Mouse (Mus musculus) cerebellum, postnatal 10 days (tissue): ENCODE results near the gene Gm10277.

Source experiments
- DNase-seq, 2 experiments: peaks; one replicate each; pipeline ENCODE4 v3.0.0; 2021; ENCODE audit warnings: mixed read lengths in 2 of 2

The Gm10277 gene

DNA sequence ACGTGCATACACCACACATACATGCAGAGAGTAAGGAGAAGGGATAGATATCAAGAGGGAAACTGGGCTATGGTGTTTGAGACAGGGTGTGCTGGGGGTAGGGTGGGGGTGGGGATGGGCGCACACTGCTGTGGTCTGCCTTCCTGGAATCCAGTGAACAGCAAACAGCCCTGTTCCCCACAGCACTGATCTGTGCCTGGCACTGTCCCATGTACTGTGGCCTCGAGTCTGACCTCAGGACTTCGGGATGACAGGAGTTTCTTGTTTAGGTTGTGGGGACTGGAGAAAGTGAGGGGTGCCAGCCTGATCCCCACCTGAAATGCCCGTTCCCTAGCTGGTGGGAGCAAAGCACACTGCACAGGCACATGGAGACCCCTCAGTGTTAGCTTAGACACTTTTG is at the start of gene Gm10277:
TSS of gene Gm10277 (minus strand) at position 41 of the 400 bp plus-strand sequence.
- no peak for DNase-seq

DNA sequence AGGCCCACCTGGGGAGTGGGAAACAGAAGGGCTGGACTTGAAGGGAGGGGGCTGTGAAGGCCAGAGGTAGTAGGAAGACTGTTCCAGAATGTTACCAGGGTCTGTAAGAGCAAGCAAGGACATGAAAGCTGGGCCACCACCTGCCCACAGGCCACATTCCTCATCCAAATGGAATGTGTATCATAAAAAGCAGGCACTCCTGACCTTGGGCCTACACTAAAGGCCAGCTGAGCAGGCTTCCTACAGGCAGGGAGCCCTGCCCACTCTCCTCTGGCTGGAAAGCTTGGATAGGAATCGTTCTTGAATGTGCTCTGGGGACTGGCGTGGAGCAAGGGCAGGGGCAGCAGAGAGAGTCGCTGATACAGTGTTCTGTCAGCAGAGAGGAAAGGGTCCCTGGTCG is 49.2 kb upstream of the Gm10277 start:
- no peak for DNase-seq

DNA sequence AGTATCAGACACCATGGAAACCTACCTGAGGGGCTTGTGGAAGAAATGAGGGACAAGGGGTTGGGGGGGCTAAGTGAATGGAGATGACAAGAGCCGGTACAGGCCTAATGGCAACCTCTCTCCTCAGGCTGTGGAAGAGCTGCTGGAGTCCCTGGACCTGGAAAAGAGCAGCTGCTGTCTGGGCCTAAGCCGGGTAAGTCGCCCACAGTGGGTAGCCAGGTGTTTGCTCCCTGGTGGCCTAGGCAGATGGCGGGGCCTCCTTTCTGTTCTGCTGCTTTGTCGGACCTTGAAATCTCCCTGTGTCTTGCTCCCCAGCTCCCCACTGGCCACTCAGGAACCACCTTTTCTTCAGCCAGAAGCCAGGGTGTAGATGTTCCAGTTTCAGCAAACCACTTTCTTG is 48.7 kb upstream of the Gm10277 start:
- DNase-seq: no peak

DNA sequence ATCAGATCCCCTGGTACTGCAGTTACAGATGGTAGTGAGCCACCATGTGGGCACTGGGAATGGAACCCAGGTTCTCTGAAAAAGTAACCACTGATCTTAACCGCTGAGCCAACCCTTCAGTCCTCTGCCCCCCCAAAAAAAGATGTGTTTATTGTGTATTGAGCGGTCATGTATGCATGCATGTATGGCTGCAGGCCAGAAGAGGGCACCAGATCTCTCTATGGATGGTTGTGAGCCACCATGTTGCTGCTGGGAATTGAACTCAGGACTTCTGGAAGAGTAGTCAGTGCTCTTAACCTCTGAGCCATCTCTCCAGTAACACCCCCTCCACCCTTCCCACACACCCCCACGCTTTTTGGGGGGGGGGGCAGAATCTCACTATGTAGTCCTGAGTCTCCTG is 47.6 kb upstream of the Gm10277 start:
- peak in 1 of 2 experiments; percentile 25 for DNase-seq

DNA sequence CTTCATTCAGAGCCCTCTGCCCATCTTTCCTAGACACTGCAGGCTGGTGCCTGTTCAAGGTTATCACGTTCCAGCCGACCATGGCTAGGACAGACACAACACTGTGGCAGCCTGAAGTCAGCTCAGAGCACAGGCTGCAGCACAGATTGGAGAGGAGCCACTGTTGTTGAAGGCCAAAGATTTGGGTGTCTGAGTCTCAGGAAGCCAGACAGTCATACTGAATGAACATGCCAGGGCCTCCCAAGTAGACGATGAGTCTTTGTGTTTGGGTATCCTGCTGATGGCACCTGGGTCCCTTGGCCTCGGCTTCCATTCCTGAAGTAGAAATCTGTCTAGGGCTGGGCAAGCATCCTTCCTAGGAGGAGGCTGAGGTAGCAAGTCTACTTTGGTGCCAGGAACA is 45.0 kb upstream of the Gm10277 start:
- peak; percentile 72 to 81 for DNase-seq

DNA sequence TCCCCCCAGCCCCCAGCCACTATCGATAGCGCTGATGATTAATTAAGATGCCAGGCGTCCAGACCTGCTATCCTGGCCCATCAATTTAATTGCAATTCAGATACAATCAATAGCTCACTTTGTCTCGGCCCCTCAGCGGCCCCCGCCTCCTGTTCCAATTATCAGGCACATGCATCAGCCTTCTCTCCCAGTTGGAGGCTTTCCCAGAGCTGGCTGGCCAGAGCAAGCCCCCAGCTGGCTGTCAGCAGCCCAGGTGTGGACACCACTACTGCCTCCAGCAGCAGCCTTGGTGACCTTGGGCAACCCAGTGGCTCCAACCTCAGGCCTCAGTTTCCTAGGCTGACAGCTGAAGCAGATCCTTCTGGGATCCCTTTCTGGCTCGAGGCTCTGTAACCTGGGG is 43.3 kb upstream of the Gm10277 start:
- DNase-seq: no peak

DNA sequence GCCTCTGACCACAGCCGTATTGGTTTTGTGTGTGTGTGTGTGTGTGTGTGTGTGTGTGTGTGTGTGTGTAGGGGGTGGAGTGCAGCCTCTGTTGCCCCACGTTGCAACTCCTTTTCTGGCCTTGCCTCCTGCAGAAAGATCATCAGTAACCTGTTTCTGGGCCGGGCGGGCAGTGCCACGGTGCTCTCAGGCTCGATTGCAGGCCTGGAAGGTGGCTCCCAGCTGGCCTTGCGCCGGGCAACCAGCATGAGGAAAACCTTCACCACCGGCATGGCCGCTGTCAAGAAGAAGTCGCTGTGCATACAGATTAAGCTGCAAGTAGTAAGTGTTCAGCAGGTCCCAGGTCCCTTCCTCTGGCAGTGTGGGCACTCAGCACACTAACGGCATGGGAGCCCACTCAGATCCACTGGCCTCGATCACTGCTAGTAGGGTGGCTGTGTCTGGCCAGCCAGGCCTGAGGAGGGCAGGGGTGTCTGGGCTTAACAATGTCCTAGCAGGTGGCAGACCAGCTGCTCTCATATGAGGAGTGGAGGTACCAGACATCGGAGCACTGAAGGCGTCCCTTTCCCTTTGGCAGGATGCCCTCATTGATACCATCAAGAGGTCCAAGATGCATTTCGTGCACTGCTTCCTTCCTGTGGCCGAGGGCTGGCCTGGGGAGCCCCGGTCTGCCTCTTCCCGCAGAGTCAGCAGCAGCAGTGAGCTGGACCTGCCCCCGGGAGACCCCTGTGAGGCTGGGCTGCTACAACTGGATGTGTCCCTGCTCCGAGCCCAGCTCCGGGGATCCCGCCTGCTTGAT is 41.7 kb upstream of the Gm10277 start:
- DNase-seq: peak; percentile 63 to 64

DNA sequence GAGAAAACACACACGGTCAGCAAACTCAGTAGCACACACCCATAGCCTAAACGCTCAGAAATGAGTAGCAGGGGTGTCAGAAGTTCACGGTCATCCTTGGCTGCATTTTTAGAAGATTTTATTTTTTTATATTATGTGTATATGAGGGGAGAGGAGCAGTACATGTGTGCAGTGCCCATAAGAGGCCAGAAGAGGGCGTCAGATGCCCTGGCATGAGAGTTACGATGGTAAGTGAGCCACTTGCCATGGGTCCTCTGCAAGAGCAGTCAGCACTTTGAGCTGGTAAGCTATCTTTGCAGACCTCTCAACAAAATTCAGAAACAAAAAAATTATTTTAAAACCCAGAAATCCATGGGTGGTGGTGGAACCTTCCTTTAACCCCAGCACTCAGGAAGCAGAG is 40.6 kb upstream of the Gm10277 start:
- peak; percentile 66 to 72 for DNase-seq

DNA sequence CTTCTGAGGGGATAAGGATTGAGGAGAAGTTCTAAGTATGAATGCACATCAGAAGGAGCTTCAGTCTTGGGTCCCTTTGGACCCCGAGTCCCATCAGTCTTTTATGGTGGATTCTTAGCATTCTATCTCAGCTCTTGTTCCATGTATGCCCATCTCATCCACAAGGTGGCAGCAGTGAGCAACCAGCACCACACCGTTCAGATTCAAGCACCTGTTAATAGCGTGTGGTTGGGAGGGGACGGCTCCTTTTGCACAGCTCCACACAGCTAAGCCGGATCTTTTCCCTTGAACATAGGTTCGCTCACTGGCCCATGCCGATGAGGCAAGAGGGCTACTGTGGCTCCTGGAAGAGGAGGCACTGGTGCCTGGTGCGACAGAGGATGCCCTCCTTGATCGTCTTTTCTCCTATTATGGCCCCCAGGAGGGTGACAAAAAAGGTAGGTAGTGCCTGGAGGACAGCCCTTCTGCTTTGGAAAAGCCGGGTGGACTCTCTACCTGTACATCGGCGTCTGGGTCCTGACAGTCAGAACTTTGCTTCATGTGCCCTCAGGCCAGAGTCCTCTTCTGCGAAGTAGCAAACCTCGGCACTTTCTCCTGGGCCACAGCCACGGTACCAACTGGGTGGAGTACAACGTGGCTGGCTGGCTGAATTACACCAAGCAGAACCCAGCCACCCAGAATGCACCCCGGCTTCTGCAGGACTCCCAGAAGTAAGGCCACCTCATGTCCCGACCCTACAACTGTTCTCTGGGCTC is 39.9 kb upstream of the Gm10277 start:
- DNase-seq: peak; percentile 92 to 93

DNA sequence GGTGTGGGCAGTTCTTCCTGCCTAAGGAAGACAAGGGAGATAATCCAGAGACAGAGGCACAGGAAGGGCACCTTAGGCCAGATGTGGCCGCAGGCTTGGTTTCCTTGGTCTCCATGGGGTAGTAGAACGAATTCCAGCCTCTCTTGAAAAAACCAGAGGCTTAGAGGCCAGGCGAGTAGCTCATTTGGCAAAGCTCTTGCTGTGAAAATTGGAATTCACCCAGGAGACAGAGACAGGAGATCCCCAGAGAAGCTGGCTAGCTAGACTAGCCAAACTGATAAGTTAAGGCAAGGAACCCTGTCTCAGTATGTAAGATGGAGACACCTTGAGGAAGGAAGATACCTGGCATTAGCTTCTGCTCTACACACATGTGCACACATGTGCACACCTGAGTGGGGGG is 38.8 kb upstream of the Gm10277 start:
- peak in 1 of 2 experiments; percentile 47 for DNase-seq

DNA sequence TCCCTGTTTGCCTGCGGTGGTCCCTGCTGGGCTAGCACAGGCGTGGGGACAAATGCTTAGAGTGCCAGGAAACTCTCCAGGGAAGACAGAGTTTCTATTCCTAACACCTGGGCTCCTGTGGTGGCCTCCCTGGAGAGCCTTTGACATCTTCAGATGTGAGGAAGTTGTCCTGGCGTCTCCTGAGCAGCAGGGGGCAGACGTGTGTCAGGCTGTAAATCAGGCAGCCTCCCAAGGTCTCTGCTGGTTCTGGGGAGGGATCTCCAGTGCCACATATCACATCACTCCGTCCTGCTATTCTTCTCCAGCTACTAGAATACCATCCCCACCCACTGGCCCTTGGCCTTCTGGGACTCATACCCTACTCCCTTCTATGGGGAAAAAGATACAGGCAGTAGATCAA is 38.3 kb upstream of the Gm10277 start:
- DNase-seq: peak; percentile 91 to 93

DNA sequence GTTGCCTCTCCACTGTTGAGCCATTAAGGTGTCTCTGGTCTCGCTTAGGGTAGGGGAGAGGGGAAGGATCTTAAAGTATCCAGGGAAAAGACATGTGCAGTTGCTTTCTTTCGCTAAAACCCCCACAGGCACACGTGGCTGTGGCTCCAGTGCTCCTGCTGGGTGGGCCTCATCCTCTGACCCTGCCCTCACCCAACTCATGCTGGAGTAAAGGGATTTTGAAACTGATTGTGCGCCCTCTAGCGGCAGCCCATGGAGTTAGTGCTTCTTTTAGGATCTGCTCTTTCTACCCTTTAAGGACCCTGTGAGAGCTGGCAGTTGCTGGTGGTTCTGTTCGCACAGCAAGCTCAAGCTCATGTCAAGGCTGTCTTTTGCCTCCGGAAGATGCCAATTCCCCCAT is 35.2 kb upstream of the Gm10277 start:
- DNase-seq: peak; percentile 82 to 87

DNA sequence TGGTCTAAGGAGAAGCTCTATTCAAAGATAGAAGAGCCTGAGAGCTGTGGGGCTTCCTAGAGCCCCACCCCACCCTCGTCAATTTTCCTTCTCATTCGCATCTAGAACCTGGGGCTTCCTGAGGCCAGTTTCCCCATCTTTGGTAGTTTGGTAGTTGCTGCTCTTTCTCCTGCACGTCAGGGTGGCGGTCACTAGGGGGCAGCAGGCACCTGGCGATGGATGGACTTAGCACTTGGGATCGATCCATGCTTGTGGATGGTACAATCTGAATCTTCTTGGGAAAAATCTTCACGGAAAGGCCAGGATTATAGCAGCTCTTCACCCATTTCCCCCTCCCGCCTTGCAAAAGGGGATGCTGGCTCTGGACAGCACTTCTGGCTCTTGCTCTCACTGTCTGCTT is 34.1 kb upstream of the Gm10277 start:
- DNase-seq: peak; percentile 76 to 81

DNA sequence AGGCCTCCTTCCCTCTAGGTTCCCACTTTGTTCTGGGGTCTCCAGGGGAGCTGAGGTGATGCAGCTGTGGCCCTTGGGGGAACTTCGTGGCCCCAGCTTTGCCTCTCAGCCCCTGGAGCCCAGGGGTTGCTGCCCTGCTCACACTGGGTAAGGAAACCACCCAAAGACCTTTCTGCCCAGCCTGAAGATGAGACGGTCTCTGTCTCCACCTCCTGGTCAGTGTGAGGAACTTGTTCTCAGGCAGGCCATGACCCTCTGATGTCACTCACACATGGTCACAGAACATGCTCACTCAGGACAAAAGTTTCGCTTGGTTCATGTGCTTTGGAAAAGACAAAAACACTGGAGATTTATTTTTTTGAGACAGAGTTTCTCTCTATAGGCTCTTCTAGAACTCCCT is 28.5 kb upstream of the Gm10277 start:
- peak; percentile 87 to 88 for DNase-seq

DNA sequence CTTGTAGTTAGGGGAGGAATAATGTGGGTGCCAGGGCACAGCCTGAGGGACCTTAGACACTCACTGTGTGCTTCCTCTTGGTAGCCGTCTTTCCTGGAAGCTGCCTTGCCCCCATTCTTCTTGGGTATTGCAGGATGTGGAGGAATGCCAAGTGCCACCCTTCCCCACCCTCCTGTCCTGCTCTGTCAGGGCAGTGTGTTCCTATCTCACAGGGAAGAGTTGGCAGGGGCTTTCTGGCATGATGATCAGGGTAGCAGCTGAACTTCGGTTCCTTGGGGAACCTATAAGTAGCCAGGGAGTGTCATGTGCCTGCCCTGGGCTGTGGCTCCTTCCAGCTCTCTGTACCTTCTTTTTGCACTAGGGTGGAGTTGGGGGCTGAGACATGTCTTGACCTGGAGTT is 26.4 kb upstream of the Gm10277 start:
- no peak for DNase-seq

DNA sequence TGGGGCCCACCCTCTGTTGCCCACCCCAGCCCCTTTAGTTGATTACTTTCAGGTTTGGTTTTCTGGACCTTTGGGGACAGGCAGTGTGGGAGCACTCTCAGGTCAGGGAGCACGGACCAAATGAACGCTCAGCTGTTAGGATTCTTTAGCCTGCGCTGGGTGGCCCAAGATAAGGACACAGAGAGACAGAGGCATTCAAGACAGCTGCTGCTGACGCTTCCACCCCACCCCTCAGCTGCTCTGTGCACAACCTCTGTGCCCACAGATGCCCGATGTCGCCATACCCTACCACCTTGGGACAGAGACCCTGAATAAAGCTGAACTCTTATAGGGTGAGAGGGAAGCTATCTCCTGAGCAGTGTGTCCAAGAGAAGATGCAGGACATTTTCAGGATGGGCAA is 22.5 kb upstream of the Gm10277 start:
- DNase-seq: no peak

DNA sequence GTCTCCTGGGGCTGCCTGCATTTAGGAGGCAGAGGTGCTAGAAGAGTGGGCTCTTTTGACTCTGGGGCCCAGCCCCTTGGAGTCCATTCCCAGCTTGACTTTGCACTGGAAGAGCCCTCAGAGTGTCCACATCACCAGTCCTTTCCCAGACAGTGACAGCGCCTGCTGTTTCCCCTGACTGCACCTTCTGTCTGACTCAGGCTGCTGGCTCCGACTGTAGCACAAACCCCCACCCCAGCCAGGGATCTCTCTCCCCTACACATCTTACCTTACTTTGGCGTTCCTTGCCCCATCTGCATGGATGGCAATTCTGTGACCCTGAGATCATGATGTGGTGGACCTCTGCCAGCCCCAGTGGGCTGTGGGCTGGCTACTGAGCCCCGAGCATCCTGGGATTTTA is 21.7 kb upstream of the Gm10277 start:
- peak; percentile 50 to 61 for DNase-seq

DNA sequence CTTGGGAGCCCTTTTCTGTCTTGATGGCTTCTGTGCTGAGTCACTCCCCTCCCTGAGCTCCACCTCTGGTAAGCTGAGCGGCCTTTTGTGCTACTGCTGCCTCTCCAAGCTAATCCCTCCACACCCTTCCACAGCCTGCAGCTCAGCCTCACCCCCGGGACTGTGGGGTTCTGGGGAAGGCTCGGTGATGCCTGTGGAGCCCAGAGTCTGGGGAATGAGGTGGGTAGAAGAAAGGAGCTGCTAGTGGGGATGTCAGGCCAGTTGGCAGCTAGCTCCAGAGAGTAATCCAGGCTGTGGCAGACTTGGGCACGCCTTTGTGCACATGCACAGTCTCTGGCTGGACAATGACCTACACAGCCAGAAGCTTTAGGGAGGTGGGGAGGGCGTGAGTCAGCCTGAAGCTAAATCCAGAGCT is 20.5 kb upstream of the Gm10277 start:
- DNase-seq: peak; percentile 51 to 54

DNA sequence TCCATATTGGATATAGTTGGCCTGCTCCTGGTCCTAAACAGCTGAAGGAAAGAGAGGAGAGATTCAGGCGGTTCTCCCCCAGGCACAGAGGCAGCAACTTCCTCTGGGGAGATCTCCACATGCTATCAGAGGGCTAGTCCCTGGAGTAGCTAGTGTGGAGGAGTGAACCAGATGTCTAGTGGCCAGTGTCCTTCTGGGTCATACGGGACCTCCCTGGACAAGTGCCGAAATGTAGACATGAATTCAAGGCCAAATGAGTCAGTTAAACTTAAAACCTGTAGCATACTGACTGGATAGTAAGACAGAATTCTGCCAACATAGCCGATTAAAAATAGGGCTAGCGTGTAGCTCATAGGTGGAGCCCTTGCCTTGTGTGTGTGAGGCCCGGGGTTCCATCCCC is 19.3 kb upstream of the Gm10277 start:
- DNase-seq: no peak

DNA sequence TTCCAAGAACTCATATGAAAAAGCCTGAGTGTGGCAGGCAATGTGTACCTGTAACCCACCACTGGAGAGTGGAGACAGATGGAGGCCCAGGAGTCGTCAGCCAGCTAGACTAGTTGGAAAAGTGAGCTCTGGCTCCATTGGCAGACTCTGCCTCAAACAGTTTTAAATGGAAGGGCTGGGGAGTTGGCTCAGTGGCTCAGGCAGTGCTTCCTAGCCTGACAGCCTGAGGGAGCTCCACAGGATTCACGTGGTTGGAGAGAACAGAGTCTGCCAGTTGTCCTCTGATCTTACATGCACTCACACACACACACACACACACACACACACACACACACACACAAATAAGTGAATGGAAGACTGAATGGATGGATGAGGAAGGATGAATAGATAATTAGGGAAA is 18.7 kb upstream of the Gm10277 start:
- peak; percentile 36 to 51 for DNase-seq

DNA sequence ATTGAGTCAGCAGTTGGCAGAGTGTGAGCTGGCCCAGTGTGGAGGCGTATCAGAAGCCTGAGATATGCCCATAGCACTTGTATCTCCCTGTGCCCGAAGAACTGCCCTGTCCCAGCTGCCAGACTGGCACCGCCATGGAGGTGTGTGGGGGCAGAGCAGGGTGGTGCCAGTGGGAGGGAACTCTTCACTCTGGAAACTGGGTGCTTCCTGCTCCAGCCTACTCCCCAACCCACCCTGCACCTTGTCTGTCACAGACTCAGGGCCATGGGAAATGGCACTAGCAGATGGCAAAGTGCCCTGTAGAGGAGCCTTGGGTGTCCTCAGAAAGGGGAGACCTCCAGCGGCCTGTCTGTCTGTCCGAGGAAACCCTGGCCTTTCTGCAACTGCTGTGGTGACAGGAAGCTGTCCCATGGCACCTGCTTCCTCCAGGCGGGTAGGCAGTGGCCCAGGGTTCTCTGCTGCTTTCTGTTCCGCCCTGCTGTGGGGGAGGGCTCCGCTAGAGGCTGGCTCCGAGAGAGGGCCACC is 14.9 kb upstream of the Gm10277 start:
- DNase-seq: peak in 1 of 2 experiments; percentile 7

DNA sequence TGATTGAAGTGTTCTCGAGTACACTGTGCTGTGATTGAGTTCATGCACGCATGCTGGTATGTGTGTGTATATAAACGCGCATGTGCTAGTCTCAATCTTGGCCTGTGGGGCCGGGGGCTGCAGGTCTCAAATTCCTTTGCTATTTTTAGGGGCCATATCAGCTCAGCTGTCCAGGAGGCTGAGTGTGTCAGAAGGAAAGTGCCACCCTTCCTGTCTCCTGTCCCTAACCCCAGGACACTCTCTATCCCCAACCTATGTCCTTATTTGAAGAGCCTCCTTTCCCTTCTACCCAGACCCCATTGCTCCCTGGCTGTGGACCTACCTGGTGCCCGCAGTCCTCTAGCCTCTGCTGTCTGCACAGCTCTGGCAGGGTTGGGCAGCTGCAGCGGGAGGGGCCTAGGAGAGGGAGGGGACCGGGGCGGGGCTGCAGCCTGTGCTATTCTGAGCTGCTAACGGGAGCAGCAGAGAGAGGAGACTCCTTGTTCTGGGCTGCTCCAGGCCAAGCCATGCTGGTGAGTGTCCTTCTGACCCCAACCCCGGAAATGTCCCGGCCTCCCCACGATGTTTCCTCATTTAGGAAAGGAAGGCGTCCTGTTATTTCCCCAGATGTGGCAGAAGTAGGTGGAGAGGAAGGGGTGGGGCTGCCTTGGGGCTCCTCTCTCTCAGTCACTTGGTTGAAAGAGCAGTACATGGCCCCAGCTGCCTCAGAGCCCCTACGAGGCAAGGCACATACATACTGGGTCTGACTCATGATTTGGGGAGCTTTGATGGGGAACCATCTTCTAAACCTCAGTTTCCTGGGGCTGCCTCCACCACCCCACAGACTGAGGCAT is 13.5 kb upstream of the Gm10277 start:
- peak in 1 of 2 experiments; percentile 50 for DNase-seq

DNA sequence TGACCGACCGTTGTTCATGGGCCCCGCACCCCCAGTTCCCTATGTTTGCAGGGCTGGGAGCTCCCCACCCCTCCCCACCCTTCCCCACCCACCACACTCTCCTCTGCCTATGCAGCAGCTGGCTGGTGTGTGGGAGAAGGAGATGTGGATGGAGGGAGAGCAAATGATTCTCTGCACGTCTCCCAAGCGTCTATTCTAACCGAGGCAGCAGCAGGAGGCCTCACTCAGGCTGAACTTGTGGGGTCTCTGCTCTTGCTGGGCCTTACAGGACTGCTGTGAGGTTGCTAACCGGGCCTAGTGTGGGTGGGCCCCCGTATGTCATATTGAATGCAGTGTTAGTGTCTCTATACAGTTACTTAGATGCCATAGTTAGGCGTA is 12.9 kb upstream of the Gm10277 start:
- DNase-seq: no peak
